Mouse (Mus musculus) left cerebral cortex, postnatal 10 days (tissue): ENCODE measurements around the gene Actbl2. TPM values are rescaled to one million over a fixed set of nuclear protein-coding genes. Genes with fewer than 3 reads are reported as not detected.

Experiments used
- DNase-seq, 2 experiments: peaks; one replicate each; pipeline ENCODE4 v3.0.0; 2021 to 2022; ENCODE audit warnings: low spot score in 2 of 2, mixed read lengths in 1 of 2; ENCODE audit errors: extremely low spot score in 1 of 2
- intact Hi-C: fragments of 180-260 bp; cut with DNase I; formaldehyde crosslinking; loops from one replicate; pipeline ENCODE4 v1.15.1; 2025
- total RNA-seq, 2 experiments: library from RNA; stranded (reverse); gene quantifications; 2 replicates each; pipeline ENCODE4 v1.2.3; 2021

Gene Actbl2
- total RNA-seq, 2 experiments from 2014 or later: not detected

GRCm38 (mm10) chr13:111265231-111266000, 10.6 kb downstream of the Actbl2 start:
- DNase-seq: no peak
- intact Hi-C loops: no loop called here

DNA sequence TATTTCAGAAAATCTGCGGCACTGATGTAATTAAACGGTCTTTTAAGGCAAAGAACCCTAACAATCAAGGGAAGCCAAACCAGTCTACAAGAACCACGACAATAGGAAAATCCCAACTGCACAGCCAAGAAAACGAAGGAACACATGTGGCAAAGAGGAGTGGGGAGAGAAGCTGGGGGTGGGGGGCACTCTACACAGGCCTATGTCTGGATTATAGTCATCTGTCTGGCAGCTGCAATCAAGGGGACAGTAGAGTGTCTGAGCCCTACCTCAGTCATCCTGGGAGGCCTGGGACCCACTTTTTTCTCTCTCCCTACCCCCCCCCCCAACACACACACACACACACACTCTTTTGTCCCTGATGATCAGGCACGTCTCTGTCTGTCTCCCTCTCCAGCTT, 12.0 kb downstream of the Actbl2 start:
- intact Hi-C loops: no loop called here
- DNase-seq: no peak

DNA sequence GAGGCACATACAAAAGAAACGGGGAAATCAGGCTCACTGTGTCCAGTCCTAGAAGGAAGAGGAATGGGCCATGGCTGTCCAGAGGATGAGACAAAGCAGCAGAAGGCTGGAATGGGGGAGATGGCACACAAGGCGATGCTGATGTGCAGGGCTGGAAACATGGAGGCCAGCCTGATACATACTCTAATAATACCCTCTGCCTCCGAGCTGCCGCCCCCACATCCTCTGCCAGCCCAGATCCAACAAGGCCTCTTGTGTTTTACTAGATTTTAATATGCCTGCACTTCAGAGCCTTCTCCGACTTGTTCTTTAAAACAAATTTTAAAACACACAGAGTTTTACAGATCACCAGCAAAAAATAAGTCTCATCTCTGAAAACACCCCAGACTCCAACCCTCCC, 14.2 kb downstream of the Actbl2 start:
- DNase-seq: no peak
- intact Hi-C loops: no loop called here

- intact Hi-C loops: no loop called here
- DNase-seq: no peak
Observed at GRCm38 (mm10) chr13:111269789-111270335, 15.0 kb downstream of the Actbl2 start.

DNA sequence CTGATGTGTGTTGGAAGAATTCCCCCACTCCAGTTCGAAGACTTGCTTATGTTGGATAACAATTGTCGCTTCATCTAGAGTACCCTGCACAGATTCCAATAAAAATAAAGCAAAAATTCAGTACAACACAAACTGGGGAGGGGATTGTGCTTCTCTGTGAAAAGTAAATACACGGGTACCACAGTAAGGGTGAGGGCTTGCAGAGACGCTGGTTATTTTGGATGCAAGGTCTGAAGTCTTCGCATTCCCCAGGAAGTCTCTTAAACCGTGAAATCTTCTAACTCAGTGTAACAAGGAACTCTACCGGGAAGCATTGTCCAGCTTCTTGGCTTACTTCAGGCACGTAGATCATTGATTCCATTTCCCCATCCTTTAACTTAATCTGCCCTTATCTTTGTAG, 17.1 kb downstream of the Actbl2 start:
- DNase-seq: no peak
- intact Hi-C loops: no loop called here

DNA sequence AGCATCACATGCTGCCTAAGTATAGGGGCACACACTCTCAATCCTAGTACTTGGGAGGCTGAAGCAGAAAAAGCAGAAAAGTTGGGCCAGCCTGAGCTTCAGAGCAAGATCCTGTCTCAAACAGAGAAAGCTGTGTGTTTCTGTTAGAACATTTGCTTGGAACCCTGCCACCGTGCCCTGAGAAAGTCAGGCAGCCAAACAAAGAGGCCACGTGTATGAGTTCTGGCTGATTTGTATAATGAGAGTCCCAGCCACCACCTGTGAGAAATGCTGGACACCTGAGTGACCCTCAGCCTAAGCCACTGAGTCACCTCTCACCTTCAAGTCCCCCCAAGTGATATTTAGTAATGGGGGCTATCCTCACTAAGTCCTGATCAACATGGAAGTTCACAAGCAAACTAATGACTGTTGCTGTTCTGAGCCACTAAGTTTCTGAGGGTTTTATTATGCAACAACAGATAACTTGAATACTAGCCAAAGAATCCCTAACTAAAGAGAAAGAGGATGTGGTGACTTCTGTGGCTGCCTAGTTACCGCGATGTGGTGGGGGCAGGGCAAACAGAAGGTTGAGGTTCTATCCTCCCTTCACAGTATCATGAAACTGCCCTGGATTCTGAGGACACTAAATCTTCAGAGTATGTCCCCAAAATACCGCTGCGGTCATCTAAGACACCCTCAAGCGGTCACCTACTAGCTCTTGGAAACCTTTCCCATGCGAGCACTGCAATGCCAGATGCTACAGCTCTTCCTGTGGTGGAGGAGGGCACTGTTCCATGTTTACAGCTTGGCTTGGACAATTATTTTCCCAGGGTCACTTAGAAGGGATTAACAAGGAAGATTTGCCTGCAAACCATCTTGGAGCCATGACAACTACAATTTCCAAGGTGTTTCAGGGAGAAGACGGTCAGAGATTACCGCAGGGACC, 31.9 kb downstream of the Actbl2 start:
- DNase-seq: no peak
- intact Hi-C loops: no loop called here

GRCm38 (mm10) chr13:111291161-111291957, 36.5 kb downstream of the Actbl2 start:
- intact Hi-C loops: no loop called here
- no peak for DNase-seq

DNA sequence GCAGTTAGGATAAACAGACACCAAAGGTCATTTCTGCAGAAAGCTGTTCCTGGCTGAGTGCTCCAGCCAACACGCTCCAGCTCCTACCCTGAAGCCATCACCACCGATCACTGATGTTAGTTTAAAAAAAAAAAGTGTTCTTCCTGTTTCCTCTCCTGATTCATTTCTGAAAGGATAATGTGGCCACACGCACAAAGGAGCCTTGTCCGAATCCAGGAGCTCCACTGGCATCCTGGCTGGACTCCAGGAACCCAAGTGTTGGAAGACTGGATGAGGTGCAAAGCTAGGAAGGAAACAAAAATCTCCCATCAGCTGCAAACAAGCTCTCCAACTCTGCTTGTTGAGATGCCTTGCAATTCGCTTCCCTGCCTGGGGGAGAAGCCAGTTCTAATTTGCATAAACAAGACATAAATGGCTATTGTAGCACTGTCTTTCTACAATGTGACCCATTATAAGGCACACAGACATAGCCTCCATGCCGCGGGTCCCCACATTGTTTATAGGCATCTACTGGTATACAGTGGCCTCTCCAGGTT, 37.2 kb downstream of the Actbl2 start:
- intact Hi-C loops: no loop called here

GRCm38 (mm10) chr13:111293478-111293877, 38.7 kb downstream of the Actbl2 start:
- intact Hi-C loops: no loop called here

More for the DNA sequence above, 37.2 kb downstream of the Actbl2 start:
- DNase-seq: peak; percentile 70 to 74

DNA sequence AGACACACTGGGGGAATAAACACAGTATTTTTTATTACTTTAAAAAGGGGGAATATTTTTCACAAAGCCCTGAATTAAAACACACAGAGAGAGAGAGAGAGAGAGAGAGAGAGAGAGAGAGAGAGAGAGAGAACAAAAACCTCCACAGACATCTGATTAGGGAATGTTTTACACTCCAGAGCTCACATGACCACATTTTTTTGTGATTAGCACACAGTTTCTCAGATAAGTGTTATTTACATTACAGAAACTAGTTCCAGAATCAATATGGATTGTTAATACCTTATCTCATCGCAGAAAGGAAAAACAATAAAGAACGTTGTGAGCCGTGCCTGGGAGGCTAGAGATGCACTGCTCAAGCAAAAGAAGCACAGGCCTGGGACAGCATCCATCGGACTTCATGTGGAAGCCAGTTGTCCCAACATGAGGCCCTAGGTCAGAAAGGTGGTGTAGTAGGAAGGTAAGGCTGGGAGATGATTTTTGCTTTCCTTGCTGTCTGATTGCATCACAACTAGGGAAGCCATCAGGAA, 40.2 kb downstream of the Actbl2 start:
- no peak for DNase-seq
- intact Hi-C loops: no loop called here

More at GRCm38 (mm10) chr13:111293478-111293877, 38.7 kb downstream of the Actbl2 start:
- no peak for DNase-seq

DNA sequence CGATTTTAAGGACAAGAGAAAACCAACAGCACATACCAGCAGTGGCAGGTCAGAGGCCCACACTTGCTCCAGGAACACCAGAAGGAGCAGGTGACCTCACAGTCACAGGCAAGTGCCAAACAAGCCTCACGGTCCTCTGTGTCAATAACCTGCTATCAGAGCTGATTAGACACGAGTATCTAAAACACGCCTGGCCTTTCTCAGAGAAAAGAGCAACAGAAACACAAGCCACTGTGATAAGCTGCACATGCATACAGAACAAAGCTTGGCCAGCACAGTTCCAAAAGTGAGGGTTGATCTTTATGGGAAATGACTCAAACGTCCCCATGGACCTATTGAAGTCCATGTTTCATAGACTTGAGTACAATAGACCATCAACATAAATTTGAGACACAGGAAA, 41.2 kb downstream of the Actbl2 start:
- DNase-seq: no peak
- intact Hi-C loops: no loop called here

- intact Hi-C loops: no loop called here
- no peak for DNase-seq
Observed at GRCm38 (mm10) chr13:111297614-111298013, 42.8 kb downstream of the Actbl2 start.

- intact Hi-C loops: no loop called here
- no peak for DNase-seq
Observed at GRCm38 (mm10) chr13:111299145-111299713, 44.4 kb downstream of the Actbl2 start.

- intact Hi-C loops: no loop called here
Observed at GRCm38 (mm10) chr13:111300846-111301245, 46.0 kb downstream of the Actbl2 start.

DNA sequence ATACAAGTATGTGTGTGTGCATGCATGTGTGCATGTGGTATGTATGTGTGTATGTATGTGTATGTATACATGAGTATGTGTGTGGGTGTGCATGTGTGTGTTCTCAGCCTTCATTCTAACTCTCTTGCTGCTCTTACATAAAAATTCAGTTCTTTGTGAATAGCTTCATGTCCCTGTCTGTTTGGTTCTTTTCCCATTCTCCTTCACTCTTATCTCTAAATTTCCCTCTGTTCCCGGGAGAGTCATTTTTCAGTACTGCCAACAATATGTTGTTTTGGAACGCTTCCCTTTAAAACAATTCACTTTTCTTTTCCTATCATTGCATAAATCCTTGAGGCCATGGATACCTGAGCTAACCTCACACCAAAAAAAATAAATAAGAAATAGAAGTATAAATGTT, 46.6 kb downstream of the Actbl2 start:
- DNase-seq: no peak
- intact Hi-C loops: no loop called here

More at GRCm38 (mm10) chr13:111300846-111301245, 46.0 kb downstream of the Actbl2 start:
- no peak for DNase-seq

DNA sequence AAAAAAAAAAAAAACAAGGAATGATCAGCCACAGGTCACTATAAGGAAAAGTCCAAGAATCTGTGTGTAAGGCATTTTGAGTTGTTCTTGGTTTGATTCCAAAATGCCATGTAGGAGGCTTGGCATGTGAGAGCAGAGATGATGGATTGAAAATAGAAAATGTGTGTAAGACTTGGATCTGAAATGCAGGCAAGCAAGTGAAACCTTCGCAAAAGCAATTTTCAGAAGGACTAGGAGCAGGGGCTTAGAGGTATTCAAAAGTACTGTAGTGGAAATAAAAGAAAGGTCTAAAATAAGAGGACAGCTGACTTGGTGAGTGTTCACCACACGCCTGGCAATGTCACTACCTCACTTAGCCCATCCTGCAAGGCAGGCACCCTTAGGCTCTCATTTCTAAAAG, 49.4 kb downstream of the Actbl2 start:
- intact Hi-C loops: no loop called here
- no peak for DNase-seq

DNA sequence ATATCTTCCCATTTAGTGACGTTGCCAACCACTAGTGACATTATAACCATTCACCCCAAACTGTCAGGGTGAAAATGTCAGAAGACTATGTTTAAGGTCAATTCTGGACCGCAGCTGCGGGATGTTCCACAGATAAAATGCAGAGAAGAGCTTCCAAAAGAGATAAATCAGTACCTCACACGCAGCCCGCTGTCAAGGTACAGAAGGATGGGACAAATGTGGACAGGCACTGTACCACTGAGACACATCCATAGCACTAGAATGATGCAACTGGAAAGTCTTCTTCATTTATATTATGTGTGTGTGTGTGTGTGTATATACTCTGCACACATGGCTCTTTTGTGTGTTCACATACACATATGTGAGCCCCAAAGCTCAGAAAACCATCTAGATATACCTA, 49.9 kb downstream of the Actbl2 start:
- intact Hi-C loops: no loop called here
- no peak for DNase-seq
